Mouse (Mus musculus): Measurements from ENCODE around the gene Ruvbl2.
"Not testable (repeated sequence)": the region's sequence is repeated elsewhere in the genome, so short reads cannot be mapped to it uniquely, and the experiment has no call there.

Gene Ruvbl2

GRCm38 (mm10) chr7:45396787-45397186, 41.1 kb downstream of the Ruvbl2 start:
- no peak for DNase-seq (ENCODE audit: low spot score)

- not testable (repeated sequence) for DNase-seq (ENCODE audit: low spot score)
These were observed 41.5 kb downstream of the Ruvbl2 start for GRCm38 (mm10) chr7:45396337-45396775.

- DNase-seq (ENCODE audit: low spot score): peak; percentile 100
These were observed 42.1 kb downstream of the Ruvbl2 start, which contains the start of gene Snrnp70 for GRCm38 (mm10) chr7:45395578-45396336. TSS of gene Snrnp70 (minus strand) at chr7:45395742.

GRCm38 (mm10) chr7:45395129-45395541, 42.8 kb downstream of the Ruvbl2 start:
- peak; percentile 74 for DNase-seq (ENCODE audit: low spot score)

- no peak for DNase-seq (ENCODE audit: low spot score)
These were observed 51.8 kb downstream of the Ruvbl2 start for GRCm38 (mm10) chr7:45386077-45386476.

- no peak for DNase-seq (ENCODE audit: low spot score)
These were observed 61.8 kb downstream of the Ruvbl2 start for GRCm38 (mm10) chr7:45376057-45376456.

- no peak for DNase-seq (ENCODE audit: low spot score)
These were observed 63.3 kb downstream of the Ruvbl2 start for GRCm38 (mm10) chr7:45374620-45375019.

- DNase-seq (ENCODE audit: low spot score): no peak
These were observed 65.5 kb downstream of the Ruvbl2 start for GRCm38 (mm10) chr7:45372371-45372770.
